Mouse (Mus musculus): ENCODE results near the gene Gm49395. TPM values are rescaled to one million over a fixed set of nuclear protein-coding genes. Genes with fewer than 3 reads are reported as not detected.

Gm49395 gene
- polyA plus RNA-seq, 1 experiment from 2014 or later, result 3.2 TPM

- Histone ChIP-seq H3K4me1 (ENCODE audit: control insufficient read depth, insufficient read depth, low read length) (no peaks in the 10 kb centered on the region), H3K9ac (ENCODE audit: low read length) (no peak overlapping the region), H3K27ac (ENCODE audit: low read depth, low read length) (no peak overlapping the region), H3K27me3 (ENCODE audit: control insufficient read depth, insufficient read depth, low read length) (no peaks in the 10 kb centered on the region), H3K4me2 (no peak overlapping the region), H3K36me3 (ENCODE audit: control insufficient read depth, insufficient read depth, low read length) (no peaks in the 10 kb centered on the region), H3K4me3 (ENCODE audit: low read depth, low read length) (no peak overlapping the region), H3K9me3 (ENCODE audit: control insufficient read depth, low read length) (no peaks in the 10 kb centered on the region)
- no peak for ATAC-seq (ENCODE audit: low FRiP score)
- DNase-seq (ENCODE audit: low spot score, missing footprints), result no peak
- 91% methylated on average over 13 of the region's 13 CpGs for WGBS
Observed at GRCm38 (mm10) chr13:115050660-115051559, 50.8 kb downstream of the Gm49395 start.

GRCm38 (mm10) chr13:115042652-115043051, 59.1 kb downstream of the Gm49395 start:
- 73% methylated on average over 2 of the region's 2 CpGs for WGBS
- no peak for ATAC-seq (ENCODE audit: low FRiP score)
- H3K4me3 ChIP-seq (ENCODE audit: low read depth, low read length), result no peak overlapping the region
- H3K9me3 ChIP-seq (ENCODE audit: control insufficient read depth, low read length), result no peaks in the 10 kb centered on the region
- no peak for DNase-seq (ENCODE audit: low spot score, missing footprints)
- no peak overlapping the region for H3K4me2 ChIP-seq
- no peaks in the 10 kb centered on the region for H3K36me3 ChIP-seq (ENCODE audit: control insufficient read depth, insufficient read depth, low read length)
- H3K4me1 ChIP-seq (ENCODE audit: control insufficient read depth, insufficient read depth, low read length), result no peaks in the 10 kb centered on the region
- no peak overlapping the region for H3K27ac ChIP-seq (ENCODE audit: low read depth, low read length)
- H3K27me3 ChIP-seq (ENCODE audit: control insufficient read depth, insufficient read depth, low read length), result no peaks in the 10 kb centered on the region
- H3K9ac ChIP-seq (ENCODE audit: low read length), result no peak overlapping the region

DNA sequence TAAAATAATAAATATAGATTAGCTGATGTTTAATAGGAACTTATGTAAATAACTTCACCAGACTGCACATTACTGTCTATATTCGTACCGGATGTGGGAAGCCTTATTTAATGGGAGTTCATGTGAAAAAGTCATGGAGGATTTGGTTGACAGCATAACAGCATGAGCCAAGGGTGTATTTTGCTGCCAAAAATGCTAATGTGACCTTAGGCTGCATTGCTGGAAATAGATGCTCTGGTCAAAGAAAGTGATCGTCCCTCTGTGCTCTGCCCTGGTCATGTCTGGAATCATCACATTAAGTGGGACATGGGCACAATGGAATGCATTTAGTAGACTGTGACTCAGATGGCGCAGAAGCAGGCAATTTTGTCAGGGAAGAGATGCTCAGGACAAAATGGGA, 64.4 kb downstream of the Gm49395 start:
- H3K9ac ChIP-seq (ENCODE audit: low read length), result no peak overlapping the region
- H3K27ac ChIP-seq (ENCODE audit: low read depth, low read length), result no peak overlapping the region
- no peaks in the 10 kb centered on the region for H3K27me3 ChIP-seq (ENCODE audit: control insufficient read depth, insufficient read depth, low read length)
- H3K36me3 ChIP-seq (ENCODE audit: control insufficient read depth, insufficient read depth, low read length), result no peaks in the 10 kb centered on the region
- 88% methylated on average over 4 of the region's 4 CpGs for WGBS
- H3K4me3 ChIP-seq (ENCODE audit: low read depth, low read length), result no peak overlapping the region
- no peak overlapping the region for H3K4me2 ChIP-seq
- H3K4me1 ChIP-seq (ENCODE audit: control insufficient read depth, insufficient read depth, low read length), result no peaks in the 10 kb centered on the region
- no peak for DNase-seq (ENCODE audit: low spot score, missing footprints)
- no peaks in the 10 kb centered on the region for H3K9me3 ChIP-seq (ENCODE audit: control insufficient read depth, low read length)
- ATAC-seq (ENCODE audit: low FRiP score), result no peak

DNA sequence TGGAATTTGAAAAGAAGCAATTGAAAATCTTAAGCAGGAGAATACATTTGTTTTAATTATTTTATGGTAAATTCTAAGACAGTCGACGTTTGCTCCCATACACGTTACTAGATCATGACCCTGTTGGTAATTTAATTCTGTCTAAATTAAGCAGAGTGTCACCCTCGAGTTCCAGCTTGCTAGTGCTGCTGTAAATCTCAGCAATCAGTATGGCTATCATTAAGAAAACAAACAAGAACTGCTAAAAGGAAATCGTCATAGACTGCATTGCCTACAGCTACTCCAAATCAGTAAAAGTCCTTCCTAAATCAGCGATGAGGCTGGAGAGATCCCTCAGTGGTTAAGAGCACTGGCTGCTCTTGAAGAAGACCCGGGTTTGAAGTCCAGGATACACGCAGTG, 66.3 kb downstream of the Gm49395 start:
- H3K4me1 ChIP-seq (ENCODE audit: control insufficient read depth, insufficient read depth, low read length), result no peaks in the 10 kb centered on the region
- no peak overlapping the region for H3K4me3 ChIP-seq (ENCODE audit: low read depth, low read length)
- no peak overlapping the region for H3K4me2 ChIP-seq
- no peak overlapping the region for H3K9ac ChIP-seq (ENCODE audit: low read length)
- H3K36me3 ChIP-seq (ENCODE audit: control insufficient read depth, insufficient read depth, low read length), result no peaks in the 10 kb centered on the region
- no peak overlapping the region for H3K27ac ChIP-seq (ENCODE audit: low read depth, low read length)
- ATAC-seq (ENCODE audit: low FRiP score), result no peak
- H3K27me3 ChIP-seq (ENCODE audit: control insufficient read depth, insufficient read depth, low read length), result no peaks in the 10 kb centered on the region
- WGBS, result 83% methylated on average over 8 of the region's 8 CpGs
- no peak for DNase-seq (ENCODE audit: low spot score, missing footprints)
- H3K9me3 ChIP-seq (ENCODE audit: control insufficient read depth, low read length), result no peaks in the 10 kb centered on the region

GRCm38 (mm10) chr13:115033135-115033534, 68.6 kb downstream of the Gm49395 start:
- Histone ChIP-seq H3K4me3 (ENCODE audit: low read depth, low read length) (no peak overlapping the region), H3K4me2 (no peak overlapping the region), H3K4me1 (ENCODE audit: control insufficient read depth, insufficient read depth, low read length) (no peaks in the 10 kb centered on the region), H3K27ac (ENCODE audit: low read depth, low read length) (no peak overlapping the region), H3K27me3 (ENCODE audit: control insufficient read depth, insufficient read depth, low read length) (no peaks in the 10 kb centered on the region), H3K36me3 (ENCODE audit: control insufficient read depth, insufficient read depth, low read length) (no peaks in the 10 kb centered on the region), H3K9me3 (ENCODE audit: control insufficient read depth, low read length) (no peaks in the 10 kb centered on the region), H3K9ac (ENCODE audit: low read length) (no peak overlapping the region)
- no peak for ATAC-seq (ENCODE audit: low FRiP score)
- WGBS, result 85% methylated on average over 2 of the region's 2 CpGs
- peak; percentile 49 for DNase-seq (ENCODE audit: low spot score, missing footprints)

DNA sequence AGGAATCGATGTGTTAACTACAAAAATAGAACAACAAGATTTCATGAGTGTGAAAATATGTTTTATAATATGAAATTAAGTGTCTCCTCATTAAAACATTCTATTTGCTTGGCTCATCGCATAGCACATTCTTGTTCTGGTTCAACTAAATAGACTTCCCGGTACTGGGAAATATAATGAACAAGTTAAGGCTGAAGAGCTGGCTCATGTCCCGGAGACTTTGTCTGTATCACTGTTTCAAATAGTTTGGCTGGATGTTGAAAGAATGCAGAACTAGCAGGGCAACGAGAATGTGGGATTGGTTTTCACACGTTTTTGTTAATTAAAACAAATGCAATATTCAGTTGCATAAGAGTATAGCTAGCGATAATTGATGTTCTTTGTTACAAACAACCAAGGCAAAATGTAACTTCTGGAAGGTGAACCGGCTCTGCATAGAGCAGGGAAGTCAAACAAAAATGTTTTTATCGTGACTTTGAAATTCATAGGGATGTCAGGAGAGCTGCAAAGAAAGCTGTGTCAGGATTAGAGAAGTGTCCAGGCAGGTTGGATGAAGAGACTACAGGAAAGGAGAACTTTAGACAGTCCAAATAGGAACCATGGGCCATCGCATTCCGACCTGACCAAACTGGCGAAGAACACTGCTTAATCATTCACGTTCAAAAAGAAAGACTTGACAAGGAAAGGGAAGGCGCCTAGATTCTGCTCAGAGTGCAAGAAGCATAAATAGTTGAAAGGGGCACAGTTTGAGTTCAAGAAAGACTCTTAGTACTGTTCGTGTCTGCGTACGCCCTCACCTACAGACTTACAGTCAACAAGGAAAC, 70.3 kb downstream of the Gm49395 start:
- Histone ChIP-seq H3K9me3 (ENCODE audit: control insufficient read depth, low read length) (no peaks in the 10 kb centered on the region), H3K4me2 (no peak overlapping the region), H3K4me1 (ENCODE audit: control insufficient read depth, insufficient read depth, low read length) (no peaks in the 10 kb centered on the region), H3K9ac (ENCODE audit: low read length) (no peak overlapping the region), H3K4me3 (ENCODE audit: low read depth, low read length) (no peak overlapping the region), H3K36me3 (ENCODE audit: control insufficient read depth, insufficient read depth, low read length) (no peaks in the 10 kb centered on the region), H3K27ac (ENCODE audit: low read depth, low read length) (no peak overlapping the region), H3K27me3 (ENCODE audit: control insufficient read depth, insufficient read depth, low read length) (no peaks in the 10 kb centered on the region)
- peak; percentile 78 for DNase-seq (ENCODE audit: low spot score, missing footprints)
- 89% methylated on average over 17 of the region's 17 CpGs for WGBS
- no peak for ATAC-seq (ENCODE audit: low FRiP score)

DNA sequence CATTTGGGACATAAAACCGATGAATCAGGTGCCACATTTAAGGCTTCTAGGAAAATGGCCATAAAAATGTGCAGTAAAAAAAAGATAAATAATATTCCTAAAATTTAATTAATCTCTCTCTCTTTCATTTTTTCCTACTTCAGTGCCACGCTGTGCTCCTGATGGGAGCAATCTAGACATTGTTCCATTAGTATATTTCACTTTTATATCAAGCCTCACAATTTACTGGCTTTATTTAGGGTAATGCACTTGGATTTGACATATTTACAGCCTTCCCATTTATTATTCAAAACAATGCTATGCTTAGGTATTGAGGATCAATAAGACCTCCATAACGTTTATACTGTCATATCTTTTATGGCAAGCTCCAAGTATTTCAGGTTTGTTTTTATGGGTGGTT, 76.3 kb downstream of the Gm49395 start:
- H3K4me3 ChIP-seq (ENCODE audit: low read depth, low read length), result no peak overlapping the region
- no peak overlapping the region for H3K4me2 ChIP-seq
- DNase-seq (ENCODE audit: low spot score, missing footprints) (no peak), ATAC-seq (ENCODE audit: low FRiP score) (no peak)
- no peak overlapping the region for H3K9ac ChIP-seq (ENCODE audit: low read length)
- H3K27me3 ChIP-seq (ENCODE audit: control insufficient read depth, insufficient read depth, low read length), result no peaks in the 10 kb centered on the region
- H3K27ac ChIP-seq (ENCODE audit: low read depth, low read length), result no peak overlapping the region
- H3K4me1 ChIP-seq (ENCODE audit: control insufficient read depth, insufficient read depth, low read length), result no peaks in the 10 kb centered on the region
- no peaks in the 10 kb centered on the region for H3K9me3 ChIP-seq (ENCODE audit: control insufficient read depth, low read length)
- WGBS, result 89% methylated on average over 3 of the region's 3 CpGs
- H3K36me3 ChIP-seq (ENCODE audit: control insufficient read depth, insufficient read depth, low read length), result no peaks in the 10 kb centered on the region

GRCm38 (mm10) chr13:115022117-115022787, 79.5 kb downstream of the Gm49395 start:
- H3K36me3 ChIP-seq (ENCODE audit: control insufficient read depth, insufficient read depth, low read length), result no peaks in the 10 kb centered on the region
- no peak overlapping the region for H3K4me2 ChIP-seq
- H3K27me3 ChIP-seq (ENCODE audit: control insufficient read depth, insufficient read depth, low read length), result no peaks in the 10 kb centered on the region
- no peak; the same call in 1 of the 2 replicates for ATAC-seq (ENCODE audit: low FRiP score)
- no peaks in the 10 kb centered on the region for H3K4me1 ChIP-seq (ENCODE audit: control insufficient read depth, insufficient read depth, low read length)
- no peak for DNase-seq (ENCODE audit: low spot score, missing footprints)
- WGBS, result 91% methylated on average over 6 of the region's 6 CpGs
- no peaks in the 10 kb centered on the region for H3K9me3 ChIP-seq (ENCODE audit: control insufficient read depth, low read length)
- H3K4me3 ChIP-seq (ENCODE audit: low read depth, low read length), result no peak overlapping the region
- H3K9ac ChIP-seq (ENCODE audit: low read length), result no peak overlapping the region
- H3K27ac ChIP-seq (ENCODE audit: low read depth, low read length), result no peak overlapping the region

All from midbrain, embryonic 11.5 days (tissue).